Mouse (Mus musculus) myocyte (in vitro differentiated cells): ENCODE data around the gene Etv6. TPM values are rescaled to one million over a fixed set of nuclear protein-coding genes. Genes with fewer than 3 reads are reported as not detected.

Experiments used
- H3K27me3 ChIP-seq: one replicate; pipeline ENCODE4 v1.6.1; 2011; ENCODE audit not compliant: control insufficient read depth, insufficient read depth, insufficient read length
- H3K36me3 ChIP-seq: one replicate; pipeline ENCODE4 v1.6.1; 2011; ENCODE audit not compliant: control insufficient read depth, insufficient read depth
- H3K4me2 ChIP-seq: one replicate; pipeline ENCODE4 v1.6.1; 2011; ENCODE audit warnings: low read depth, control low read depth
- H3K4me3 ChIP-seq: one replicate; pipeline ENCODE4 v1.5.1; 2011; ENCODE audit warnings: mild to moderate bottlenecking, control low read depth, moderate library complexity
- H3K79me2 ChIP-seq: one replicate; pipeline ENCODE4 v1.6.1; 2011; ENCODE audit not compliant: control insufficient read depth, insufficient read depth
- H3ac ChIP-seq: one replicate; pipeline ENCODE4 v1.6.1; 2011; ENCODE audit not compliant: control insufficient read depth, insufficient read length
- CEBPB ChIP-seq: IDR thresholded peaks from 2 replicates; pipeline ENCODE4 v1.6.1; 2011; ENCODE audit warnings: mild to moderate bottlenecking, moderate library complexity; ENCODE audit not compliant: poor library complexity, insufficient read depth, severe bottlenecking
- E2F4 ChIP-seq: IDR thresholded peaks from one replicate; pipeline ENCODE4 v1.6.1; 2011; ENCODE audit warnings: mild to moderate bottlenecking, control low read depth, moderate library complexity; ENCODE audit not compliant: insufficient read depth
- MAX ChIP-seq: IDR thresholded peaks from one replicate; pipeline ENCODE4 v1.6.1; 2011; ENCODE audit warnings: low read depth, mild to moderate bottlenecking, control low read depth
- MYOD1 ChIP-seq, 3 experiments: IDR thresholded peaks; one replicate each; pipeline ENCODE4 v1.6.1; 2011; ENCODE audit warnings: control low read depth in 2 of 3, low read depth in 2 of 3, mild to moderate bottlenecking in 2 of 3, moderate library complexity in 1 of 3; ENCODE audit not compliant: insufficient read length in 2 of 3, control insufficient read depth in 1 of 3
- MYOG ChIP-seq, 3 experiments: IDR thresholded peaks; one replicate each; pipeline ENCODE4 v1.6.1; 2011; ENCODE audit warnings: control low read depth in 2 of 3, low read depth in 2 of 3, mild to moderate bottlenecking in 2 of 3; ENCODE audit not compliant: insufficient read length in 2 of 3, control insufficient read depth in 1 of 3, insufficient read depth in 1 of 3
- POLR2A ChIP-seq: IDR thresholded peaks from one replicate; pipeline ENCODE4 v1.6.1; 2011; ENCODE audit warnings: low read depth, mild to moderate bottlenecking, control low read depth, moderate library complexity; ENCODE audit not compliant: insufficient read length
- POLR2AphosphoS2 ChIP-seq: IDR thresholded peaks from one replicate; pipeline ENCODE4 v1.6.1; 2011; ENCODE audit warnings: low read depth, control low read depth; ENCODE audit not compliant: insufficient read length
- REST ChIP-seq: IDR thresholded peaks from one replicate; pipeline ENCODE4 v1.6.1; 2011; ENCODE audit warnings: mild to moderate bottlenecking, control low read depth, moderate library complexity; ENCODE audit not compliant: insufficient read depth, insufficient read length
- SRF ChIP-seq: IDR thresholded peaks from one replicate; pipeline ENCODE4 v1.6.1; 2011; ENCODE audit warnings: low read depth; ENCODE audit not compliant: control insufficient read depth, insufficient read length
- TCF12 ChIP-seq: IDR thresholded peaks from one replicate; pipeline ENCODE4 v1.6.1; 2011; ENCODE audit warnings: mild to moderate bottlenecking, control low read depth; ENCODE audit not compliant: poor library complexity, insufficient read depth, severe bottlenecking
- TCF3 ChIP-seq: IDR thresholded peaks from one replicate; pipeline ENCODE4 v1.6.1; 2011; ENCODE audit warnings: low read depth, control low read depth; ENCODE audit not compliant: insufficient read length
- USF1 ChIP-seq: IDR thresholded peaks from one replicate; pipeline ENCODE4 v1.6.1; 2011; ENCODE audit warnings: low read depth, mild to moderate bottlenecking, control low read depth, moderate library complexity
- polyA plus RNA-seq: library from polyadenylated mRNA; unstranded; fragments of >200 nt; fragmentation: generic; extraction: Trizol; gene quantifications from one replicate; pipeline ENCODE4 v1.2.1, GENCODE M21; 2012; ENCODE audit warnings: missing spikeins

Etv6 gene
- polyA plus RNA-seq, 1 experiment, result 6.8 TPM

DNA sequence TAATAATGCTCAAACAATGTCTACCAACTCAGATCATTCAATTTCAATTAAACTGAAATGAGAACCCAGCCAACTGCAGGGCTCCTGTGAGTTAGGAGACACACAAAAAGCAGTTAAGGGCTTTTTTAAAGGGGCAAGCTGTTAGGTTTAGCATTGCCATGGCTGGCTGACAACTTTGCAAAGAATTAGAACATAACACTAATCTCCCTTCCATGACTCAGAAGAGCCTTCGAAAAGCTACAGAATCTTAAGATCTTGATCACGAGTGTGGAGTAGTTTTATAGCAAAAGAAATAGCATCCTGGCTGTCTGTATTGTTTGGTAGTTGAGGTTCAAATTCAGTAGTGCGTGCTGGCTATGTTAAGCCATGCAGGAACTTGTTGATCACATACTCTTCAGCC lies 182.9 kb downstream of the Etv6 start:
- H3K4me2 ChIP-seq, result no peak overlapping the region
- no peak overlapping the region for H3K4me3 ChIP-seq
- no peaks in the 10 kb centered on the region for H3K27me3 ChIP-seq
- H3K79me2 ChIP-seq, result no peaks in the 10 kb centered on the region
- peaks cover 6% of the 10 kb centered on the region for H3K36me3 ChIP-seq
- no peak overlapping the region for H3ac ChIP-seq
- no peak for TF ChIP-seq TCF12
- no peak for TF ChIP-seq E2F4
- TF ChIP-seq REST, result no peak
- TF ChIP-seq USF1, result no peak

DNA sequence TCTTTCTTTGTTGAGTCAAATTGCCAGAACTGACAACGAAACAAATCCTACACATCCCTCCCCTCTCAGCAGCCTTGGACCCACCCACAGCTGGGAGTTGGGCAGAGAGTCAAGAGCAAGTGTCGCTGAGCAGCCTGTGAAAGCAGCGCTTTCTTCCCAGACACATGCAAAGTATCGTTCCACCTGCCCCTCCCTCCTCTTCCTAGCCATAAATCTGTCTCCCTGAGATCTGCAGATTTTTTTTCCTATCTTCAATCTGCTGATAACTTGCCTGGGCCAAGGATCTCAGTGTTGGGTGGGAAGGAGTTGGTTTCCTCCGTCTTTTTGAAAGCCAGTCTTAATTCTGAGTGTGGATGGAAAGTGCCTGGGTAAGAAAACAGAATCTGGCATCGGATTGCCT lies 183.9 kb downstream of the Etv6 start:
- TF ChIP-seq MYOD1 (IDR thresholded peaks at IDR 0.05; ENCODE audit: control insufficient read depth in 1 of 3, insufficient read length in 2 of 3, low read depth in 2 of 3), result no peak
- TF ChIP-seq POLR2A, result no peak
- no peak for TF ChIP-seq TCF12
- TF ChIP-seq TCF3, result no peak
- TF ChIP-seq MYOG (IDR thresholded peaks at IDR 0.05; ENCODE audit: control insufficient read depth in 1 of 3, insufficient read depth in 1 of 3, insufficient read length in 2 of 3, low read depth in 2 of 3), result no peak
- no peak for TF ChIP-seq REST
- no peak for TF ChIP-seq POLR2AphosphoS2
- TF ChIP-seq MAX, result no peak
- no peak for TF ChIP-seq SRF
- TF ChIP-seq USF1, result no peak
- no peak for TF ChIP-seq CEBPB
- no peak for TF ChIP-seq E2F4
- no peak overlapping the region for H3K4me2 ChIP-seq

DNA sequence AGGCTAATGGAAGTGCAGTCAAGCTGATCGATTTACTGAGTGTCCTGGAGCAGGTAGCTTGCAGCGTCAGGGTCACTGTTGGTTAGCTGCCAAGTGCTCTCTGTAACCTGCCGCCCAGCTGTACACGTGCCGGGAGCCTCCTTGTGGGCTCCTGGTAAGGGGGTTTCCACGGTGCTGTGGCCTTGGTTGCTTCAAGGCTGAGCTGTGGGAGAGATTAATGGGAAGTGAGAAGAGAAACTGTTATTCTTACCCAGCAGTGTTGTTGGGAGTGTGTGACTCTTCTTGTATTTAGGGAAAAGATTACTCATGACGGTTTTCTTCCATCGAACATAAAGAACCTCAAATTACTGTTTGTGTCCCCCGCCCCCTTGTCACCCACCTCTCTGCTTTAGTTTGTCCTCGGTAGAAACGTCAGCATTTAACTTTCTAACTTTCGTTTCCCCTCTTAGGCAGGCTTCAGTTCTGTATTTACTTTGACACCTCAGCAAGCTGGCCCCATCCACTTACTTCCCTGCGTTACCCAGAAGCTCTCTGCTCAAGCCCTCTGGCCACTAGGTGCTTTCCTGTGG lies 184.8 kb downstream of the Etv6 start:
- Histone ChIP-seq H3K36me3 (peaks cover 7% of the 10 kb centered on the region), H3K4me2 (no peak overlapping the region), H3ac (no peak overlapping the region), H3K27me3 (no peaks in the 10 kb centered on the region), H3K4me3 (no peak overlapping the region), H3K79me2 (no peaks in the 10 kb centered on the region)
- no peak for TF ChIP-seq POLR2AphosphoS2
- TF ChIP-seq REST, result no peak
- TF ChIP-seq MYOD1 (IDR thresholded peaks at IDR 0.05; ENCODE audit: control insufficient read depth in 1 of 3, insufficient read length in 2 of 3, low read depth in 2 of 3), result no peak
- no peak for TF ChIP-seq POLR2A
- no peak for TF ChIP-seq USF1
- no peak for TF ChIP-seq SRF
- TF ChIP-seq E2F4, result no peak
- TF ChIP-seq MYOG (IDR thresholded peaks at IDR 0.05; ENCODE audit: control insufficient read depth in 1 of 3, insufficient read depth in 1 of 3, insufficient read length in 2 of 3, low read depth in 2 of 3), result no peak
- TF ChIP-seq TCF3, result no peak
- TF ChIP-seq CEBPB, result no peak
- TF ChIP-seq MAX, result no peak

More for the DNA sequence above, 183.9 kb downstream of the Etv6 start:
- H3K4me3 ChIP-seq, result no peak overlapping the region
- H3K79me2 ChIP-seq, result no peaks in the 10 kb centered on the region
- H3ac ChIP-seq, result no peak overlapping the region
- H3K27me3 ChIP-seq, result no peaks in the 10 kb centered on the region
- peaks cover 7% of the 10 kb centered on the region for H3K36me3 ChIP-seq

GRCm38 (mm10) chr6:134222248-134222929 lies 186.9 kb downstream of the Etv6 start:
- Histone ChIP-seq H3K36me3 (peaks cover 7% of the 10 kb centered on the region), H3ac (no peak overlapping the region), H3K79me2 (no peaks in the 10 kb centered on the region), H3K27me3 (no peaks in the 10 kb centered on the region), H3K4me2 (no peak overlapping the region), H3K4me3 (no peak overlapping the region)
- TF ChIP-seq MYOG (IDR thresholded peaks at IDR 0.05; ENCODE audit: control insufficient read depth in 1 of 3, insufficient read depth in 1 of 3, insufficient read length in 2 of 3, low read depth in 2 of 3), result no peak
- TF ChIP-seq USF1, result no peak
- no peak for TF ChIP-seq MAX
- no peak for TF ChIP-seq POLR2A
- TF ChIP-seq E2F4, result no peak
- no peak for TF ChIP-seq CEBPB
- TF ChIP-seq TCF12, result no peak
- no peak for TF ChIP-seq SRF
- TF ChIP-seq MYOD1 (IDR thresholded peaks at IDR 0.05; ENCODE audit: control insufficient read depth in 1 of 3, insufficient read length in 2 of 3, low read depth in 2 of 3), result no peak
- TF ChIP-seq POLR2AphosphoS2, result no peak
- no peak for TF ChIP-seq TCF3
- TF ChIP-seq REST, result no peak

DNA sequence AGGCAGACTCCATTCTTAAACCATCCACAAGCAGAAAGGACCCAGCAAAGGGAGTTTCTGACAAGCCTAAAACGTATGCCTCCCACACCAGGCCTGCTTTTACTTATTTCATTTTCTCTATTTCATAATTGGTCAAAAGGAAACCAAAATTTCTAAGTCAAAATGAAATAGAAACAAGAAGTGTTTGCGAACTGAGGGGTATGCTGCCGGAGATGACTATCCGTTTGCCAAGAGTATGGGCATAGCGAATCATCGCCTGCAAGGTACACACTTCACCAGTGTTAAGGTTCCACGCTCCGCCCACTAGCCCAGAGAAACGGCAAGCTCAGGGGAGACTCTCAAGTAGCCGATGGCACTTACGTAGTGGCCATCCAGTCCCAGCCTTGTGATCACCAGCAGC lies 190.1 kb downstream of the Etv6 start:
- Histone ChIP-seq H3K4me3 (no peak overlapping the region), H3K79me2 (no peaks in the 10 kb centered on the region), H3K4me2 (no peak overlapping the region), H3ac (no peak overlapping the region), H3K36me3 (peaks cover 7% of the 10 kb centered on the region), H3K27me3 (no peaks in the 10 kb centered on the region)
- TF ChIP-seq MYOD1 (IDR thresholded peaks at IDR 0.05; ENCODE audit: control insufficient read depth in 1 of 3, insufficient read length in 2 of 3, low read depth in 2 of 3) (no peak), CEBPB (no peak), POLR2AphosphoS2 (no peak)
